Mouse (Mus musculus): ENCODE data around the gene Epgn.

Gene Epgn

DNA sequence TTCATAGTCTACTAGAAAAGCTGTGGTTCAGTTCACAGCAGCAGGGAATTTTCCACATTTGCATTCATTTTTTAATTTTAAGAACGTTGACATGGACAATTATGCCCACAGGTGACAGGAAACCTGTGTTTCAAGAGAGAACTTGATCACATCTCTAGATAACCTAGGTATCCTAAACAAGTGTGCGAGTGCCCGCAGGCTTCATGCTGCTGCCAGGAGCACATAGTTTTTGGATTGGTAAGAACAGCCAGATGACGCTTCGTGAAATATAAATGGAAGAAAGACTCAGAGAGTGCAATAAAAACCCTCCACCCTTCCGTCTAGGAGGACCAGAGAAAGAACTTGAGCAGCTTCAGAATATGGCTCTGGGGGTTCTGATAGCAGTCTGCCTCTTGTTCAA, at the start of gene Epgn:
Gene Epgn, plus strand, starts transcription at position 301 of the 400 bp plus-strand sequence.
- DNase-seq, result no peak

DNA sequence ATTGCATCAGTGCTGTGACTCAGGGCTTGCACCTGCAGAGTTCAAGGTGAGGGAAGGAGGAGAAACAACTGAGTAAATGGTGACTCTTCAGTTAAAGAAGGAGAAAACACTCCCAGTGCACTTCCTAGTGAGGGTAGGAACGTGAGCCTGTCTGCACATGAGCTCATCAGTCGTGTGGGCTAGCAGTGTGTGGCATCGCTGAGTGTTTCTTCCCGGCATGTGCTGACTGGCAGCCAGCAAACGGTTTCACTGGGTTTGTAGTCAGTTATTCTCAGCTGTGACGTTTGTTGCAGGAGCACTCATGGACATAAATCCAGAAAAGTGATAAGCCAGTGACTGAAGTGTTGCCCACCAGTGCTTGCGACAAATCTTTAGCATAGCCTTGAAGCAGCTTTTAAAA, 47.0 kb upstream of the Epgn start:
- no peak for DNase-seq

DNA sequence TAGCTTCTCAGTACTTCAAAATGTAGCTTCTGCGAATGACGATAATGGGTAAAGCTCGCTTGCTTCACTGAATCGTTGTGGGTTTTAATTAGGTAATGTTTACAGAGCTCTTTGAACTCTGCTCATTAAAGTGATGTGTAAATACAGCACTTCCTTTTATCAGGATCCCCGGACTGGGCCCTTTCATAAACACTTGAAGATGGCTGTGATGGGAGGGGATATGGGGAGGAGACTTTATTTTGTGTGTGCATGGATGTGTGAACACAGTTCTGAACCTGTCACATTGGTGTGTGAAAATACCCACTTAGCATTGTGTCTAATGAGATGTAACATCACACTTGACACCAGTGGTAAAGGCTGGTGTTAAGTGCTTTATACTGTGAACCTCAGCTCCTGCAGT, 39.7 kb upstream of the Epgn start:
- DNase-seq, result no peak

DNA sequence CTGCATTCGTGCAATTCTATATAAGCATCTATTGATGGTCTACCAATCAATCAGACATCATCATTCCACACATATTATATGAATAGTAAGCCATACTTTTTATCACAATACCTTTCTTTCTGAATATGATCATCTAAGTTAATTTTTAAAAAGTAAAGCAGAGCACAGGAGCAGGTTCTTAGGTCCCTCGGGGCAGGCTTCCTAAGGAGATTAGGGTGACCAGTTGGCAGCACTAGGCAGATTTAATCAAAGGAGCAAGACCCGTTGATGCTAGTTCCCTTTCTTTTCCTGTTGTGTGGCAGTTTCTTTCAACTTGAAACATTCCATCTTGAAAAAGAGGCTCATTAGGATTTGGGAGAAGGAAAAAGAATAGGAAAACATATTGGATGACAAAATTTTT, 39.1 kb upstream of the Epgn start:
- DNase-seq, result no peak

DNA sequence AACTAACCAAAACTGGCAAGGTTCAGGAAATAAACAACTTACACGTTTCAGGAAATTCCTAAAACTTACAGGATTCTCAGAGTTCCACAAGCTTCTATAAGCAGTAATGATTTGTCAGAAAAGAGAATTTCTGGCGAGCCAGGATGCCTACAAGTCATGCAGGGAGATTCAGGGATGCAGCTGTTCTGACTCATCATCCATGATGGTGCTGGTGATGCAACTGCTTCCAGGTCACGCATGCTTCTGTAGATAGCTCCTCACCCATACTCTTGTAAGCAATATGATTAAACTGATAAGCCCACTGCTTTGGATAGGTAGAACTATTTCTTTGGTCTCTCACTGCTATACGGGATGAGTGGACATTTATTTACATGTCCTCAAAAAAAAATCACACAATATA, 38.7 kb upstream of the Epgn start:
- no peak for DNase-seq

DNA sequence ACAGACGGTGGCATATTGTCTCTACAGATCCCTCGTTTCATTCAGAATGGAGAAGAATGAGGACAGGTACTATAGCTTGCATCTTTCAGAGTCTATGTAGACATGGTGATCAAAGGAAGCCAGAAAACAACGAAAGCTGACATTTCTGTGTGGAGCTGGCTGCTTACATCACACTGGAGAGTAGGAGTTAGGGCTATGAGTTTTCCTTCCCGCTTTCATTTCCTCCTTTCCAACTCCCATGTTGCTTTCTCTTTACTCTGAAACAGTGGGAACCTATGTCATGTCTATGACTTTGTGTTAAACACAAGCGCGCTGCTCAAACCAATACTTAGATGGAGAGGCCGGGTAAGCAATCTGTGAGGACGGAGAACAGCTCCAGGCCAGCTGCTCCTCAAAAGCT, 27.3 kb upstream of the Epgn start:
- DNase-seq, result no peak

DNA sequence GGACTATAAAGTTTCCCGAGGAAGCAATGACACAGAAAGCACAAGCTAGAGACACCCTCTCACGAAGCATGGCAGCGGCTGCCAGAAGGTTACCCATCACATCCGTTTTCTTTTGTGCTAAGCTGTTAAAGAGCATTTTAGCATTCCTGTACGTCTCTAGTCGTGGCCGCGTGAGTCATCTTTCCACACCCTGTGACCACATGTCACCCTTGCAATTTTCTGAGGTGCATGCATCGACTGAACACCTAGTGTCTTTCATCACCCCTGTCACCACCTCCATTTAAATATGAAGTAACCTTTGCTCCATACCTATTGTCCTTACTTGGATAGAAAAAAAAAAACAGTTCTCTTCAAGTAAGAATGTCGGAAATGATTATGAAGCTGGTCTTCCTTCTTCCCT, 12.0 kb upstream of the Epgn start:
- DNase-seq, result no peak

DNA sequence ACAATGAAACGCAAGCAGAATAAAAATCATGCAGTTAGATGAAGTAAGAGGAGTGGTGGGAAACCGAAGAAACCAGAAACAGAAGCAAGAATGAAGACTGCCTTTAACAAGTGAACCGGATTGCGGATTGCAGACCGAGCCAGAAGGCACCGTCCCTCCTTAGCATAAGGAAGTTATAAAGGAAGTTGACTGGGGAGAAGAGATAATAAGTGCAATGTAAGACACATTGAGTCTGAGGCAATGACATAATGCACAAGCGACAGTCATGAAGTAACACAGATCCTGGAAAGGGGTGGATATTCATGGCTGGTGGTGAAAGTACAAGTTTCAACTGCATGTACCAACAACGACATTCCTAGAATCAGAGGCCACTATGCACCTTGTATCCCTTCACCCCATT, 4.2 kb upstream of the Epgn start:
- DNase-seq, result no peak

DNA sequence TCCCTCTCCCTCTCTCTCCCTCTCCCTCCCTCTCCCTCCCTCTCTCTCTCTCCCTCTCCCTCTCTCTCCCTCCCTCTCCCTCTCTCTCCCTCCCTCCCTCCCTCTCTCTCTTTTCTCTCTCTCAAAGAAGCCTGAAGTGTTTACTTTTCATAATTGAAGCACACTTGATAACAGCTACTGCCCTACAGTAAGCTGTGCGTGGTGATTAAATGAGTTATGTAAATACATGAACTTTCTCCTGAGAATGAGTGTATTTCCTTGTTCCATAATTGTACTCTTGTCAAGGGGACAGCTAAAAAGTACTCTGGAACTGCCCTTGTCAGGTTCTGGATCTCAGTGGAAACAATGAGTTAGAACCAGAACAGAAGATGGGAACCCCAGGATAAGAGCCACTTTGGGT, 576 bp downstream of the Epgn start:
- no peak for DNase-seq

DNA sequence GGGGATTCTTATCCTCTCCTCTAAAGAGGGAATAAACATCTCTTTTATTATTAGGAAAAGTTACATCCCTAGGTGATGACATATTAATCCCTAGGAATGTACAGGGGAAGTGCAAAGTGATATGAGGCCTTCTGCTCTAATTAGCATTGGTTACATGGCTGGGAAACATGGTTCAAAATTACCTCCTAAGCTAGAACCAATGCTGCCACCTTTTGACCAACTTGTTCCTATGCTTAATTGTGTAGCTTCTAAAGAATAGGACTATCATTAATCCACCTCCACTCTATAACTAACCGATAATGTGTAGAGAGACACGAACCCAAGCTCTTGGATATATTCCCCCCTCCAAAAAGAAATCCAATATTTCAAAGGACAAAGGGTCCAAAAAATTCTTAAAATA, 3.4 kb downstream of the Epgn start:
- DNase-seq, result no peak

DNA sequence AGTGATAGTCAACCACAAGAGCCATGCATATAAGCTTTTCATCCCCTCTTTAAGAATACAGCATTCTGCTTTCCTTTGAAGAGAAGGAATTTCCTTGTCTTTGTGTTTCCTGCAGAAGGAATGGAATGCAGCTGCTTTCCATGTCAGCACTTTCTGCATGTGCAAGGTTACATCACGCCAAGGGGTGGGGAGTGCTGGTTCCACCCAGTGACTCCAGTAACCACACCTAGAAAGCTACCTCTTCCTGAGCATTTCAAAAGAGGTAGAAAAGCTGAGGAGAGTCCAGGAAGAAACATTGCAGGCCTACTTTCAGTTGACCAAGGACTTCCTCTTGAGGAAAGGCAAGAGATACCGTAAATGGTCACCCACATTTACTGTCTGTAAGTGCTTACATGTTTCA, 8.1 kb downstream of the Epgn start:
- no peak for DNase-seq

DNA sequence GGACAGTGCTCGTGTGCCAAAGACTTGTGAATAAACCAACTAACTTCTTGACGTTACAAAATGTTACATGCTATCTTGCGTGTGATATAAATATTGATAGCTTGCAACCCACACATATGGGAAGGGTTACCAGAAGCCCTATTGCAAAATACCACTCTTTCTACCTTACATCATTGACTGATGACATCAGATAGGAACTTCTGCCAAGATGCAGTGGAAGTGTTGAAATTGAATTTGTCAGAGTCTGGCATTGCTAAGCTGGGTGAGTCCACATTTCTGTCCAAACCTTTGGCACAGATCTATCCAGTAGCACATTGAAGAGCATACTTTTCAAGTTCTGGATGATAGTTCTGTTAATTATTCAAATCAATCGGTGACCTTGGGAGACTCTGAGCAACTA, 9.4 kb downstream of the Epgn start:
- DNase-seq, result no peak

DNA sequence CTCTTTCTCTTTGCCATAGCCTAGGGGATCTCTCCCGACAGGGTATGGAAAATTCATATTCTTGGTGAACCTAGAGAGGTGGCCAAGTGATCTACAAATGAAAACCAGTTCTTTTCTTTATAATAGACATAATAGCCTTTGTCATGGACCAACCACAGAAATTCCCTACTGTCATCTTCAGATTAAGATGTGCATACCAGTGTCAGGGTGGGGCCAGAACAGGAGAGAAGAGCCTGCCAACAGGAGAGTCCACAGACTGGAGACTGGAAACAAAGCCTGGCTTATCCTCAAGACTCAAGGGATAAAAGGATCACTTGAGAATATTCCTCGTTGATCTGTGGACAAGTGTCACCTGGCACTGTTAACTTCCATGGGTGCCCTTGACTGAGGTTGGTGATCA, 10.5 kb downstream of the Epgn start:
- DNase-seq, result no peak

DNA sequence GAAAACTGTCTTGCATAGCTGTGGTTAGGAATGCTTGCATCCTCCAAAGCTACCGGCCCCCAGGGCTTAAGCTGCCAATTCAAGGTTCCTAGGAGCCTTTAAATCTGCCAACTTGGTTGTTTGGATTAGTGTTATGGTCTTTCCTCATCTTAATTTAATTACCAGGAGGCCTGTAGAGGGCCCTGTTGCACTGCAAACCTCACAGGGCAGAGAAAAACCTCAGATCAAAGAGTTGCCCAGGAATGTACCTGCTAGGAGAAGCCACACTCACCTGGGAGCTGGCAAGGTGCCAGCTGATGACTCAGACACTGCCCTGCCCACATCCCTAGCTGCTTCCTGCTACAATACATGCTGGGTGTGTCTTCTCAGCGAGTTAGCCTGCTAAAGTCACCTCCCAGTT, 11.3 kb downstream of the Epgn start:
- DNase-seq, result no peak

DNA sequence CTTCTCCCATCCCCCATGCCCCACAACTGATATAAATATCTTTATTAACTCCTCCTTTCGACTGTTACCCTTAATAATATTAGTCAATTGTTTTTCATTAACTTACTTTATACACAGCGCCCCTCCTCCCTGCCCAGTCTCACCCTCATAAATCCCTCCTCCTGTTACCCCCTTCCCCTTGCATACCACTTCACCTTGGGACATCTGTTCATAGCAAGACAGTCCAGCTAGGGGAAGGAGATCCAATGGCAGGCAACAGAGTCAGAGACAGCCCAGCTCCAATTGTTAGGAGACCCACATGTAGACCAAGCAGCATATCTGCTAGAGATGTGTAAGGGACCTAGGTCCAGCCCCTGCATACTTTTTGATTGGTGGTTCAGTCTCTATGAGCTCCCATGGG, 11.7 kb downstream of the Epgn start:
- no peak for DNase-seq

DNA sequence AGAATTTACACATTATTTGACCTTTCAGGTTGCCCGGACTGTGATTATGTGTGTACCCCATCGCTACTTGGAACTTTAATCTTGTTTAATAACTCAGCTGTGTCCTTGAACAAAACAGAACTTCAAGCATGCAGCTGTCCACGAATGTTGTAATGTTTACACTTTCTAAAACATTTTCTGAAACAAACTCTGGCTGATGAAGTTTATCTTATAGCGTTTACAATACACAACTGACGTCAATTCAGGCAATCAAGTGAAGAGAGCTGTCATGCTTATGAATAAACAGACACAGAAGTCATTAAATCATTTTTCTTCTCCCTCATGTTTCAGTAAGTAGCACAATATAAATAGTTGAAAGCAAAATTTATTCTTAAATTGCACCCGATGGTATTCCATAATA, 20.7 kb downstream of the Epgn start:
- DNase-seq, result no peak

DNA sequence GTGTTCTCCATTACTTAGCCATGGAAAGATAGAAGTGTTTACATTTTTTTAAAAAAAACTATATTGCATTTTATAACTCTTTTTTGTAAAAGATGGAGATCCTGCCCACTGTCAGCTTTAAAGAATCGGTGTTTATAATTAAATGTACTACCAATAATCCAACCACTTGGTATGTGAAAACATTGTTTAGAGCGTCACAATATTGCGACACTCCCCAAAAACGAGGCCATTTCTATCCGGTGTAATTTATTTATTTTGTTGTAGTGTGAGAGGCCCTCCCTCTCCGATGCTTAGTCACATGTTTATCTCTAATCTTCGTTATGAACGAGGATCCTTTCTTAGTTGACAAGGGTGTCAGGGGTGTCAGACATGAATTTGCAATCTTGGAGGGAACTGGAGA, 21.1 kb downstream of the Epgn start:
- DNase-seq, result no peak

DNA sequence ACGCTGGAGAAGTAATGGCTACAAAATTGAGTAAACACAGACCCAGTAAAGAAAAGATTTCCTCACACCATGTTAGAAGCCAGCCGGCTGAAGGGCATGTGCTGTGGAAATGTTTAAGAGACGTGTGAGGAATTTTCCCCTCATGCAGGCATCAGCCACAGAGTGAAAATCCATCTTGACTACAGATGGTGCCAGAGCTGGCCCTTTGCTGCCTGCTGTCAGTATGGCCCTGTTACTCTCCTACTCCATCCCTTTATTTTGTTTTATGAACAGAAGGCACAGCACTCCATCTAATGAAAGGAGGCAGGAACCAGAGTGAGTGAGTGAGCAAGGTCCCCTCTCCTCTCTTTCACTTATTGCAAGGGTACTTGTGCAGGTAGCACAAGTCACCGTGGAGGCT, 45.1 kb downstream of the Epgn start:
- DNase-seq, result no peak

DNA sequence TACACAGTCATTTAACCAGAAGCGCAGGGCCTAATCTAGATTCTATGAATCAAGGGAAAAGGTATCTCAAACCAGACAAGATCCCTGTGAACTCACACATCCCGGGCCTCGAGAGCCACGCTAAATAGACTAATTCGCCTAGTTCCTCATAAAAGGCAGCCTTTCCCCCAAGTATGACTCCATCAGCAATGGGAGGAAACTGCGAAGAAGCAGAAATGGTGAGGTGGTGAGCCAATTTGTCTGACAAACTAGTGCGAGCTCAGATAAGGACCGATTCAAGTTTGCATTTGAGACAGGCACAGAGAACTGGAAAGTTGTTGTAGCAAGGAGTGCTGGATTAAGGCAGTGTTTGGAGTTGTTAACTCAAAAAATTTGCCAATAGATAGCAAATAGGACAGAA, 46.4 kb downstream of the Epgn start:
- DNase-seq, result no peak

DNA sequence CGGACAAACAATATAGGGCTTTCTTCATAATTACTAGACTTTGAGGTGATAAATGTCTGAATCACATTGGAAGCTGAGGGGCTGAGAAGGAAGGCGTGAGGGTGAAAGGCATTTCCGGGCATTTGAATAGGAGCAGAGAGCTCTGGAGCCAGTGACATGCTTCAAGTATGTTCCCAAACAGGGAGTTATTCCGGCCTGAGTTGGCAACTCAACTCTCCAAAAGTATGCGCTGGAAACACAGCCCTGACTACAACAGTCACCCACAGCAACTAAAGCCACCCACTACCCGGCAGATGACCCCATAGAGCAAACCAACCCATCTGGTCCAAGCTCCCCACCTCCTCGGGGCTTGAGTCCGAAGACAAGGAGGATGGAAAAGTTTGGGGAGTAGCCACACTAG, 46.8 kb downstream of the Epgn start:
- no peak for DNase-seq

DNA sequence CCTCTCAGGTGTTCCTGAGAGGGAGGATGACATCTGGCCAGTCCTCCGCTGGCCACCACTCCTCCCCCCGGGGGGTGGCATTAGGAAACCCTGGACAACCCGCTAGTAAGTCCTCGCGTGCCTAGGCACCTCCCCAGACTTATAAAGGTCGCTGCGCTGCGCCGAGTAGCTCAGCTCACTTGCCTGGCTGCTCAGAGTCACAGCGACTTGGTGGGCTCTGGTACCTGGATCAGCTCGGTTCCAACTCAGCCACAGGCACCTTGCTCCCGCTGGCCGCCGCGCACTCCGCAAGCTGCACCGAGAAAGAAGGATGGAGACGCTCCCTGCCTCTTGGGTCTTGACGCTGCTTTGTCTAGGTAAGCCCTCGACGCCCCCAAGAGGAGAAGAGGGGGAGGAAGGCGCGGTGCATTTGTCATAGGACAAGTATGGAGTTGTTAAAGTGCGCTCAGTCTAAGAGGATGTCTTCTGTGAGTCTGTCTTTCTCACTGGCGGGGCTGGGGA, 47.2 kb downstream of the Epgn start, which contains the start of gene Ereg:
Gene Ereg, plus strand, starts transcription at position 173 of the 501 bp plus-strand sequence.
- DNase-seq, result no peak

DNA sequence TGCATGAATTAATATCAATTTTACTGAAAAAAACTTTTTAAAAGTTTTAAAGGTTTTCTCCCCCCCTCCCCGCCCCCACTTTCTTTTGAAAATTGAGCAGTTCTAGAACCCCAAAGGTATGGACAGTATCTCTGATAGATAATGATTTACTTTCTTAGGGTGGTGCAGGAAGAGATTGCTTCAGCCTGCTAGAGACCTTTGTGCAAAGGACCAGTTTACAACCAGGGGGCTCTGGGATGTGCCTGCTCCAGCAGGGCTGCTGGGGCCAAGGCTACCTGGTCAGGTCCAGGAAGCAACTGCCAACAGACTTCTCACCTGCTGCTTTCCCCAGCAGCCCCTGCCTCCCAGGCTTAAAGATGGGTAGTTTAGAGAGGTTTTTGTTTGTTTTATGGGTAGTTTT, 47.8 kb downstream of the Epgn start:
- DNase-seq, result no peak

DNA sequence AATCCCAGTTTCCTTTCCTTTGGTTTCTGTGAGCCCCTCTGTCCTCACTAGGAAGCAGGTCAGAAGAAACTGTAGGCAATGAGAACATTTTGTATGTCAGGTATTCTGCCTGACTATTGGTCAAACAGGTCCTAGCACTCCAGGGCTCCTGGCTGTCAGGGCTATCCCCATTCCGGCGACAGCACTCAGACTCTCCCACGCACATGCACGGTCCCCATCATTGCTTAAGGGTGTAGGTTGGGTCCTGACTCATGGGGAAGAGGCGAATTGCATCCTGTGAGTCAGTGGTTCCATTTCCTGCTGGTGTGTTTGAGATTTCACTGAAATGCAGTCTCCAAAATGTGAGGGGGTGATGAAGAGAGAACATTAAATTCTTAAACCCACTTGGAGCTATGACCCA, 55.8 kb downstream of the Epgn start:
- DNase-seq, result no peak

All from cerebellum, adult 9-11 months (tissue).